Mouse (Mus musculus): ENCODE measurements around the gene Acvr1b.

The Acvr1b gene

GRCm38 (mm10) chr15:101197497-101198179 lies 23.8 kb downstream of the Acvr1b start:
- no peak for DNase-seq (ENCODE audit: low spot score)

- peak; percentile 63 for DNase-seq (ENCODE audit: low spot score)
These were observed 24.4 kb downstream of the Acvr1b start for GRCm38 (mm10) chr15:101198218-101198617.

GRCm38 (mm10) chr15:101198850-101199249 lies 25.0 kb downstream of the Acvr1b start:
- no peak for DNase-seq (ENCODE audit: low spot score)

- DNase-seq (ENCODE audit: low spot score): no peak
These were observed 27.0 kb downstream of the Acvr1b start for GRCm38 (mm10) chr15:101200777-101201295.

- no peak for DNase-seq (ENCODE audit: low spot score)
These were observed 27.5 kb downstream of the Acvr1b start for GRCm38 (mm10) chr15:101201414-101201813.

GRCm38 (mm10) chr15:101203673-101204072 lies 29.8 kb downstream of the Acvr1b start:
- DNase-seq (ENCODE audit: low spot score): no peak

- DNase-seq (ENCODE audit: low spot score): no peak
These were observed 30.9 kb downstream of the Acvr1b start for GRCm38 (mm10) chr15:101204781-101205180.

- DNase-seq (ENCODE audit: low spot score): no peak
These were observed 36.4 kb downstream of the Acvr1b start for GRCm38 (mm10) chr15:101210228-101210627.

GRCm38 (mm10) chr15:101210998-101211613 lies 37.2 kb downstream of the Acvr1b start:
- no peak for DNase-seq (ENCODE audit: low spot score)

GRCm38 (mm10) chr15:101212435-101212834 lies 38.6 kb downstream of the Acvr1b start:
- no peak for DNase-seq (ENCODE audit: low spot score)

- no peak for DNase-seq (ENCODE audit: low spot score)
These were observed 41.3 kb downstream of the Acvr1b start for GRCm38 (mm10) chr15:101215136-101215535.

- no peak for DNase-seq (ENCODE audit: low spot score)
These were observed 42.2 kb downstream of the Acvr1b start for GRCm38 (mm10) chr15:101216036-101216435.

GRCm38 (mm10) chr15:101220905-101221297 lies 47.0 kb downstream of the Acvr1b start:
- no peak for DNase-seq (ENCODE audit: low spot score)

GRCm38 (mm10) chr15:101221298-101222104 lies 47.6 kb downstream of the Acvr1b start:
- DNase-seq (ENCODE audit: low spot score): peak; percentile 82

- no peak for DNase-seq (ENCODE audit: low spot score)
These were observed 49.1 kb downstream of the Acvr1b start for GRCm38 (mm10) chr15:101222897-101223482.

- DNase-seq (ENCODE audit: low spot score): no peak
These were observed 49.7 kb downstream of the Acvr1b start for GRCm38 (mm10) chr15:101223596-101223995.

- no peak for DNase-seq (ENCODE audit: low spot score)
These were observed 50.4 kb downstream of the Acvr1b start, which contains the start of gene Grasp for GRCm38 (mm10) chr15:101224006-101224906. Gene Grasp, plus strand, starts transcription at chr15:101224188.

GRCm38 (mm10) chr15:101224977-101225376 lies 51.1 kb downstream of the Acvr1b start:
- no peak for DNase-seq (ENCODE audit: low spot score)

GRCm38 (mm10) chr15:101227971-101228370 lies 54.1 kb downstream of the Acvr1b start:
- no peak for DNase-seq (ENCODE audit: low spot score)

GRCm38 (mm10) chr15:101228866-101229590 lies 55.2 kb downstream of the Acvr1b start:
- DNase-seq (ENCODE audit: low spot score): no peak

All from layer of hippocampus, adult 9-10 months (tissue).